Mouse (Mus musculus) retina, postnatal 7 days (tissue): ENCODE measurements at regions not wholly inside any gene's neighbourhood (a gene's known extent, or its start where the extent isn't known, plus 50 kb on each side); places are given as distances from the start of the nearest gene placed in this dataset.

Source experiments
- DNase-seq: peaks from one replicate; pipeline ENCODE4 v3.0.0-alpha.2; 2012; ENCODE audit warnings: low read depth, low spot score

DNA sequence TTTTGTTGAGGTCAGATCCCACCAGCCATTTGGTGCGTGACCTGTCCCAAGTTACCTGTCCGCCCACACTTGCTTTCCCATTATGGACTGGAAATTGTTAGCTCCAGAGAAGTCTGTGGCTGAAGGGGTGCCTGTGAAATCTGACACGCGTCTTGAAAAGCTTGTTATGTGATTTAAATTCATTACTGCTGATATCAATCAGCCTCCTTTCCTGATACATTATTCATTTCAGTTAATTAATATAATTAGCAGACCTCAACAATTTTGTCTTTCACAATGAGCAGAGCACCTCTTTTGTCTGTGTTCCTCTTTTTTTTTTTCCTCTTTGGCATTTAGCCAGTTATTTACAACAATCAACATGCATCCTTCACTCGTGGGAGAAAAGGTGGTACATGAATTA is 58.6 kb upstream of the Grip1 start:
- DNase-seq, result no peak

DNA sequence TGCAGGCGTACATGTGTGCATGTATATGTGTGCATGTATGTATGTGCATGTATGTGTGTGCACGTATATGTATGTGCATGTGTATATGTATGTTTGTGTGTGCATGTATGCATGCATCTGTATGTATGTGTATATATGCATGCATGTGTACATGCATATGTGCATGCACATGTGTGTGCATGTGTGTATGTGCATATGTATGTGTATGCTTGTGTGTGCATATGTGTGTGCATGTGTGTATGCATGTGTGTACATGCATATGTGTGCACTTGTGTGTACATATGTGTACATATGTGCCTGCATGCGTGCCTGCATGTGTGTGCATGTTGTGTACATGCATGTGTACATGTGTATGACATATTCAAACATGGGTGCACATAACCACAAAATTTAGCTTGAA is 65.7 kb upstream of the Grip1 start:
- DNase-seq, result no peak

DNA sequence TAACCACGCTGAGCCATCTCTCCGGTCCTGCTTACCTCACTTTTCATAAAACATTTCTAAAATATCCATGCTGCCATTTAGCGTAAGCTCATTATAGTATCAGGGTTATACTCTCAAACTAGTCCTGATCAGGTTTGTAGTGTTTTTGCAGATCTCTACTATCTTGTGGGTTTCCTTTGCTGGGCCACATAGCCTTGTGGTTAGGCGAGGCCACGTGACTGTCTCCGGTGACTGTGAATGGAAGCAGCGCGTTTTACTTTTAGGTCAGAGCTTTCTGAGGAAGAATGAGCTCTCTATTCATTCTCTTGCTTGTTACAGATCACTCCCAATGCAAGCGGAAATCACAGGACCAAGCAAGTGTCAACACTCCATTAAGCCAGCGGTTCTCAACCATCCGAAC is 71.4 kb upstream of the Grip1 start:
- no peak for DNase-seq

DNA sequence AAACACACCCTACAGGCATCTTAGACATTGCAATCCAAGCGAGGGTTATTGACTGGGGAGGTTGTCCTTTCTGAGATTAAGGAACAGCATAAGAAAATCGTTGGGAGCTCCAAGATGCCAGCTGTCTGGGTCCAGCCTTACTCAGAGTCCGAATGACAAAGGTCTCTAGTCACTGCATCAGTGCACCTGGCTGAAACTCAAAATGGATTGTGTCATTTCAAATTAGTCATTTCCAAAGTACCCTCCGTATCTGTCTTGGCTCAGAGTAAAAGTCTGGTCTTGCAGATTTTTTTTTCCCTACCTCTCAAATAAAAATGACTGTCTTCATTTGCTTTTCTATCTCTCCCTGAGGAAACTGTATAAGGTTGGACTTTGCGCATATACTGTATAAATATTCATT is 85.1 kb upstream of the Grip1 start:
- no peak for DNase-seq

DNA sequence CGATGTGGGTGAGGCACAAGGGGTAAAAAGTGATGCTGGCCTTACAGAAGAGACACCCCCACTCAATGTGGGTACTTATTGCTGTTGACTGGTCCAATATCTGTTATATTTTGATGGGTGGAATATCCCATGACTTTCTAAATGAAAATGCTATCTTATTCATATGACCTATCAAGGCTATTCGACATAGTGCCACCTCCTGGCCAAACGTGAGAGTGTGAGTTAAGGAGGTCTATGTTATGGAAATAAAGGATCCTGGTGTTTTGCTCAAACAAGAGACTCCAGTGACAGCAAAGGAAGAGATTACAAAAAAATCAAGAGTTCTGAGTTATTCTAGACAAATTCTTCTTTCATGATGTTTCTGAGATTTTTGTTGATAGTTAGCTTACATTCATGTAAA is 90.0 kb upstream of the Grip1 start:
- DNase-seq, result peak; percentile 25

DNA sequence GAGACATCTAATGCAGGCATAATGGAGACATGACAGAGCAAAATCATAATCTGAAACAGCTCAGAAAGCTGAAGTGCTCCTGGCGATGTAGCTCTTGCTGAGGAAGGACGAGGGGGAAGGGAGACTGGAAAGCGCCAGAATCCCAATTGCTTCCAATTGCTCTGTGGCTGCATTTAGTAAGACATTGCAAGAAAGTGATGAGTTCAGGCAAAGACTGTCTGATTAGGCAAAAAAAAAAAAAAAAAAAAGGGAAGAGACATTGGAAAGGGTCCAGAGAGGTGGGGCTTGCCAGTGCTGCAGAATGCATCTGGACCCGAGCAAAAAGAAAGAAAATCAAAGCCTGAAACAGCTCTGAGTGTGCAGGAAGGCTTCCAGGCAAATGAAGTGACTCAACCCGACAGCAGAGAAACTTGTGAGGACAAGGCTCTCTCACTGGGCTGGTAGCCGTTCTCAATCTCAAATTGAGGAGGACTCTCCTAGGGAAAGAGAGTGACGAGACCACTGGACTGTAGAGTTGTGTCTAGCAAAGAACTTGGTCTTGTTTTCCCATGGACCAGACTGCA is 94.8 kb upstream of the Grip1 start:
- no peak for DNase-seq

DNA sequence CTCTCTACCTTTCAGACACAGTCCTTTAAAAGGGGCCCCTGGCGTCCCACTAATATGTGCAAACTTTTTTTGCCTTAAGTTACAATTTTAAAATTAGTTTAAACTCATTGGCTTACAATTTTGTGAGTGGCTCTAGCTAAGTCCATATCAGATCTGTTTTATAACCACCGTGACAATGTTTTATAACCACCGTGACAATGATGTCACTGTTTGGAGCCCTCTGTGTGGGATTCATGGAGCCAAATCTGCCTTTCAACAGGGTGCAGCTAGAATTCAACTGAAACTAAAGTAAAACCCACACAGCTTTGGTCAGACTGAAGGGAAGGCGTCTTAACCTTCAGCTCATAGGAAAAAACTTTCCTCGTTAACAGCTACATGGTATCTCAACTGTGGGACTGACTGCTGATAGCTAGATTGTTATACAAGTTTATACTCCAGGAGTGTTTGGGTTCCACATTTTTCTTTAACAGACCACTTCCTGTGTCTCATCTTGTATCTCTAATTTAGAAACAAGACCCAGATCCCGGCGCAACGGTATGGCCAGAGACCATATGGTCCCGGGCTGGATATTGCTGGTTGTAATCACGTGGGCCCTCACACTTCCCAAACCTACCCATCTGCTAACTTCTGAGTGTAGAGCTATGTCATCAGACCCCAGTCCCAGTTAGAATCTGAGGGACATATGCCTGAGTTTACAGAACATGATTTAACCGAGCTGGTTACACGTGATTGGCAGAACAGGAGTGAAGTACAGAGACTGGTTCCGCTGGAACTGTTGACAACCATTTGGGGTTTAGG is 102.7 kb upstream of the Cand1 start:
- DNase-seq, result no peak

DNA sequence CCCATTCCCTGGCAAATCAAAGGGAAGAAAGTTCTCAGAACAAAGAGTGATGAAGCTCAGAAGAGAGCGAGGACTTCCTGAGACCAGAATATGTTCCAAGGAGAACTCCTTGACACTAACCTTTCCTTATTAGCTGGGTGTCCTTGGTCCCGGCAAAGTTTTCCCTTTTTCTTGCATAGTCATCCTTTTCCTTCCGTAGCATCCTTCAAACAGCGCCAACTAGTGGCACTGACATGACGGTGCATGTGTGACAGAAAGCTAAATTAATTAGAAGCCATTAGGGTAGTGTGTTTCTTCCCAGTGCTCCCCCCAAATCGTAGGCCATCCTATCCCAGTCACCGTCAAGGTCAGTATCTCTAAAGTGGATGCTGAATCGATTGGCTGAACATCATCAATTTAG is 100.5 kb upstream of the Cand1 start:
- DNase-seq, result no peak

DNA sequence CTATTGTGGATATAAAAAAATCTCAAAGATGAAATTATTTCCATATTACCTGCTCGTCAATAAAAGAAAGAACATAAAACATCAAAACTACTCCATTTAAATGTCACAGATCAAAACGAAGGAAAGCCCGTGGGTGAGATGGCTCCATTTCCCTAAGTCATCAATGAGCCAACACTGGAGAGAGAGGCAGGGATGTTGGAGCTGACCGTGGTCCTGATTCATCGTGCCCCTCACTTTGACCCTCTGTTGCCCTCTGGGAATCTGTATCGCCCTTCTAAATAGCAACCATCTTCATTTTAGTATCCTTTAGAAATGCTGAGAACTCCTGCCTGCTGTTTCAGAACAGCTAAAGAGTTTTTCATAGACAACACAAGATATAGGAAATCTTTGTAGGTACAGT is 87.1 kb upstream of the Cand1 start:
- DNase-seq, result no peak

DNA sequence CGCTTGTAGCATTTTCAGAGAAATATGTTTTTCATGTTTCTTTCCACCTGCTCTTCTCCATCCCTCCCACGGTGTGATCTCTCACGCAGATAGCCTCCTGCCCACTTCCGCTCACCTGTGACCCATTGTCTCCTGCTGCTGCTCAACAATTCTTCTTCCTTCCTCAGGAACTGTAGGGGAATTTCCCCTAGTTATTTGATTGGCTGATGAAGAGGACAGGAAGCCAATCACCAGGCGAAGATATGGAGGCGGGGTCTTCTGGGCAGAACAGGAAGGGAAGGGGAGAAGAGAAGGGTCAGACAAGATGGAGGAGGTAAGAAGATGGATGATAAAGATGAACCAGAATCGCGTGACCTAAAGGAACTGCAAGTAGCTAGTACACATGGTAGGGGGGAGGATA is 80.1 kb upstream of the Cand1 start:
- no peak for DNase-seq

DNA sequence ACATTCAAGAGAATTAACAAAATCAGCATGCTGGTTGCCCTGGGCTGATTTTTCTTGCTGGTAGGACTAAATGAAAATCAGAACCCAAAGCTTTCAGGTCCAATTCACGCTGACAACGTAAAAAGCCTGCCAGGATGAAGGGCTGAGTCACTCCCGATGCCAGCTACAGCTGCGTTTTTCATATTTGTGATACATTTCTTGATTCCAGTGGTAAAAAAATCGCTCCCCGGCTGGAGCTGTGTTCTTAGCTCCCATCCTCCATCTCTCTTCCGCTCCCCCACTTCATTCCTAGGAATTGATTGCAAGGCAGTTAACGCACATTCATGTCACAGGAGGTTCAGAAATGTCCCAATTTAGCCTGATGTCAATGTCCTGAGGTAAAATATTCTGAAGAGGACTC is 78.6 kb upstream of the Cand1 start:
- no peak for DNase-seq

DNA sequence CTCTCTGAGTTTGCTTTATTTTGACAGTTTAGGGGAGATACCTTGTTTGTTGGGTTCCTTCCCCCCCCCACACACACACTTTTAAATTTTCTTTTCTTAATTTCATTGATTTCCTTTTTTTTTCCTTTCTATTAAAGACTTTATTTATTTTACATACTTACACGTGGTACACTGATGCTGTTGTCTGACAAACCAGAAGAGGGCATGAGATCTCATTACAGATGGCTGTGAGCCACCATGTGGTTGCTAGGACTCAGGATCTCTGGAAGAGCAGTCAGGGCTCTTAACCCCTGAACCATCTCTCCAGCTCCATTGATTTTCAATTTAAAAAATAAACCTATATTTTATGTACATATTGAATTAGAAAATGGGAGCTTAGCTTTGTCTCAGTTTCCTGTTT is 71.7 kb upstream of the Cand1 start:
- DNase-seq, result no peak

DNA sequence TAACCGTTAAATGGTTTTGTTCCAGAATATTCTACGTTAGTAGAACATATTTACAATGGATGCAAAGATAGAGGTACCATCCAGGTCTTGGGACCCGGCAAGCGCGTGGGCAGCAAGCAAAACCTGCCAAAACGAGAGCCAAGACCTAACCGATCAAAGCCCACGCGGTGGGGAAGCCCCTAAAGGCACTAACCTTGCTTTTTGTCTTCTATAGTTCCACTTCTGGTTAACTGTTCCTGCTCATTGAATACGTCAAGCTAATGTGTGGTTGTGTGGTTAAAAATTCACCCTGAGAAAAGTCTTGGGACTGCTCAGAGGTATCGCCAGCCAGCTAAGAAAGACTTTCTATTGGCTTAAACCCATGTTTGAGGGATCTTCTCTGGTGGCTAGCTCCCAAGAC is 55.9 kb upstream of the Cand1 start:
- DNase-seq, result no peak

DNA sequence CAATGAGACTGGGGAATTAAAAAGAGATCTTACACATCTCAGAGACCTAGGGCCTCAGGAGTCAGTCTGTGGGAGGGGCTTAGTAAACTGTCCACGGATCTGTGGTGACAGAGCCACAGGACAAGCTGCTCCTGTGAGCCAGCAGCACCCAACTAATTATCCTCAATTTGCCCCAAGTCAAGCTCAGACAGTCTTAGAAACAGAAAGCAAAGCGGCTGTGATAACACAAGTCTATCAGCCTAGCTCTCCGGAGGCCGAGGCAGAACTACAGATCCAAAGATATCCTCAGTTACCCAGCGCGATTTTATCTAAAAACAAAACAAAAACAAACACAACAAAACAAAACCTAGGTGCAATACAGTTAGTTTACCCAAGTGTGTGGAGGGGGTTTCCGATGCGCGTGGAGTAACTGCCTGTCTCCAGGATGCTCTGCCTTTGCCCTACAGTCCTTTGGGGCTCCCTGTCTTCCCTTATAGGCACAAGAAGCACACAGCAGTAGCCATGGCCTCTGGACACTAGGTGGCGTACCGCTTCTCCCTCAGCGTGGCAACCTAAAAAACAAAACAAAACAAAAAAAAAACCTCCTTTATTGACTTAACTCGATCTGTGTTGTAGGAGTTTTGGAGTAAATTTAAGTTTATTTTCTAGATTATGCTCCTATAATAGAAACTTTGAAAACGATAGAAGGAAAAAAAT is 54.7 kb upstream of the Cand1 start:
- no peak for DNase-seq

DNA sequence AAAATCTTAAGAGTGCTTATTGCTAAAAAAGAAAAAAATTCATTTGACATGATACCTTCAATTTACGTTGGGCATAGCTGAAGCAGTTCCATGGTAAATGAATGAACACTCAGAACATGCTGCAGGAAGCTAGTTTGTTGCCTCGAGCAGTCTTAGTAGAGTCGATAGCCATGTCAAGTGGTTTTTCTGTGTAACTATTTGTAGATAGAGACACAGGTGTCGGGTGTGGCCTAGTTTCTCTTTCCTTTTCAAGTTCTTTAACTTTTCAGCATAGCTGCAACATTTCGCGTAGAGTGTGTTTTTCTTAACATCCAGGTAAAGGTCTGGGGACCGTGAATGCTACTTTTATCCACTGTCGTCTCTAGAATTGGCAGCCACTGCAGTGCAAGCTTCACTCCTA is 53.5 kb upstream of the Cand1 start:
- DNase-seq, result no peak
